Mouse (Mus musculus): Measurements from ENCODE around the gene Cracr2b. TPM values are rescaled to one million over a fixed set of nuclear protein-coding genes. Genes with fewer than 3 reads are reported as not detected.

Gene Cracr2b
- polyA plus RNA-seq, 1 experiment from 2014 or later: 20.8 TPM

DNA sequence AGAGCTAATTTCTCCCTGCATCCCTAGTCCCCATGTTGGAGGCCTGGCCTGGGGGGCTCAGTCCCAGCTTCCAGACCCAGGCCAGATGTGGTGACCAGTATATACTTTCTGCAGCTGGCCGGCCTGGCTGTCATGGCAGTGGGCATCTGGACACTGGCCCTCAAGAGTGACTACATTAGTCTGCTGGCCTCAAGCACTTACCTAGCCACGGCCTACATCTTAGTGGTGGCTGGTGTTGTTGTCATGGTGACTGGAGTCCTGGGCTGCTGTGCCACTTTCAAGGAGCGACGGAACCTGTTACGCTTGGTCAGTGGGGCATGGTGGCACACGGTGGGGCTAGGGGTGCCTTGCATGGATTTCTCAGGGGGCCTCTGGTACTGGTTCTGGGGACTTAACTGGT lies 8.5 kb downstream of the Cracr2b start:
- Histone ChIP-seq H3K9ac (ENCODE audit: low read length) (peak overlapping the region; percentile 86; the same call in 1 of the 2 replicates), H3K27ac (replicated peaks) (peak overlapping the region; percentile 94), H3K4me1 (replicated peaks; ENCODE audit: control insufficient read depth, insufficient read depth) (peaks cover 21% of the 10 kb centered on the region), H3K9me3 (ENCODE audit: control insufficient read depth, low read length) (no peaks in the 10 kb centered on the region), H3K4me2 (replicated peaks; ENCODE audit: low read depth) (peak overlapping the region; percentile 82), H3K4me3 (ENCODE audit: low read depth, low read length) (peak overlapping the region; percentile 72; the same call in 1 of the 2 replicates), H3K36me3 (ENCODE audit: control insufficient read depth, insufficient read depth, low read length) (peaks cover 19% of the 10 kb centered on the region), H3K27me3 (ENCODE audit: control insufficient read depth, insufficient read depth, low read length) (0 out of 2 replicates have a peak, but pooled peaks cover 2% of the 10 kb centered on the region)
- DNase-seq (ENCODE audit: low spot score) (no peak), ATAC-seq (ENCODE audit: low FRiP score, low TSS enrichment) (no peak)
- no peak for TF ChIP-seq CTCF (IDR thresholded peaks at IDR 0.05; ENCODE audit: low read depth)
- no peak for TF ChIP-seq EP300 (optimal IDR thresholded peaks at IDR 0.05)
- WGBS: 78% methylated on average over 6 of the region's 6 CpGs

GRCm38 (mm10) chr7:141469901-141470636 lies 9.2 kb downstream of the Cracr2b start:
- no peak overlapping the region for H3K9ac ChIP-seq (ENCODE audit: low read length)
- H3K27me3 ChIP-seq (ENCODE audit: control insufficient read depth, insufficient read depth, low read length): no peaks in the 10 kb centered on the region
- DNase-seq (ENCODE audit: low spot score) (no peak), ATAC-seq (ENCODE audit: low FRiP score, low TSS enrichment) (no peak)
- H3K27ac ChIP-seq (replicated peaks): no peak overlapping the region
- no peak overlapping the region for H3K4me3 ChIP-seq (ENCODE audit: low read depth, low read length)
- TF ChIP-seq CTCF (IDR thresholded peaks at IDR 0.05; ENCODE audit: low read depth) (no peak), EP300 (optimal IDR thresholded peaks at IDR 0.05) (no peak)
- peaks cover 19% of the 10 kb centered on the region for H3K36me3 ChIP-seq (ENCODE audit: control insufficient read depth, insufficient read depth, low read length)
- WGBS: 90% methylated on average over 18 of the region's 18 CpGs
- peaks cover 21% of the 10 kb centered on the region for H3K4me1 ChIP-seq (replicated peaks; ENCODE audit: control insufficient read depth, insufficient read depth)
- no peaks in the 10 kb centered on the region for H3K9me3 ChIP-seq (ENCODE audit: control insufficient read depth, low read length)
- no peak overlapping the region for H3K4me2 ChIP-seq (replicated peaks; ENCODE audit: low read depth)

GRCm38 (mm10) chr7:141470637-141470944 lies 9.7 kb downstream of the Cracr2b start:
- peaks cover 19% of the 10 kb centered on the region for H3K4me1 ChIP-seq (replicated peaks; ENCODE audit: control insufficient read depth, insufficient read depth)
- 93% methylated on average over 10 of the region's 10 CpGs for WGBS

GRCm38 (mm10) chr7:141471236-141471635 lies 10.3 kb downstream of the Cracr2b start:
- no peak for ATAC-seq (ENCODE audit: low FRiP score, low TSS enrichment)
- H3K9me3 ChIP-seq (ENCODE audit: control insufficient read depth, low read length): no peaks in the 10 kb centered on the region
- no peak overlapping the region for H3K9ac ChIP-seq (ENCODE audit: low read length)
- TF ChIP-seq EP300 (optimal IDR thresholded peaks at IDR 0.05): no peak
- 91% methylated on average over 1 of the region's 1 CpGs for WGBS
- H3K4me2 ChIP-seq (replicated peaks; ENCODE audit: low read depth): no peak overlapping the region
- H3K27me3 ChIP-seq (ENCODE audit: control insufficient read depth, insufficient read depth, low read length): no peaks in the 10 kb centered on the region
- H3K27ac ChIP-seq (replicated peaks): no peak overlapping the region
- no peak overlapping the region for H3K4me3 ChIP-seq (ENCODE audit: low read depth, low read length)
- DNase-seq (ENCODE audit: low spot score): no peak
- H3K36me3 ChIP-seq (ENCODE audit: control insufficient read depth, insufficient read depth, low read length): peaks cover 19% of the 10 kb centered on the region
- peaks cover 23% of the 10 kb centered on the region for H3K4me1 ChIP-seq (replicated peaks; ENCODE audit: control insufficient read depth, insufficient read depth)

More at GRCm38 (mm10) chr7:141470637-141470944, 9.7 kb downstream of the Cracr2b start:
- H3K9ac ChIP-seq (ENCODE audit: low read length): no peak overlapping the region
- peaks cover 19% of the 10 kb centered on the region for H3K36me3 ChIP-seq (ENCODE audit: control insufficient read depth, insufficient read depth, low read length)
- no peak overlapping the region for H3K4me2 ChIP-seq (replicated peaks; ENCODE audit: low read depth)
- TF ChIP-seq EP300 (optimal IDR thresholded peaks at IDR 0.05) (no peak), CTCF (IDR thresholded peaks at IDR 0.05; ENCODE audit: low read depth) (no peak)
- H3K27ac ChIP-seq (replicated peaks): no peak overlapping the region
- no peaks in the 10 kb centered on the region for H3K9me3 ChIP-seq (ENCODE audit: control insufficient read depth, low read length)
- no peak for ATAC-seq (ENCODE audit: low FRiP score, low TSS enrichment)
- H3K4me3 ChIP-seq (ENCODE audit: low read depth, low read length): no peak overlapping the region
- H3K27me3 ChIP-seq (ENCODE audit: control insufficient read depth, insufficient read depth, low read length): no peaks in the 10 kb centered on the region
- DNase-seq (ENCODE audit: low spot score): no peak

DNA sequence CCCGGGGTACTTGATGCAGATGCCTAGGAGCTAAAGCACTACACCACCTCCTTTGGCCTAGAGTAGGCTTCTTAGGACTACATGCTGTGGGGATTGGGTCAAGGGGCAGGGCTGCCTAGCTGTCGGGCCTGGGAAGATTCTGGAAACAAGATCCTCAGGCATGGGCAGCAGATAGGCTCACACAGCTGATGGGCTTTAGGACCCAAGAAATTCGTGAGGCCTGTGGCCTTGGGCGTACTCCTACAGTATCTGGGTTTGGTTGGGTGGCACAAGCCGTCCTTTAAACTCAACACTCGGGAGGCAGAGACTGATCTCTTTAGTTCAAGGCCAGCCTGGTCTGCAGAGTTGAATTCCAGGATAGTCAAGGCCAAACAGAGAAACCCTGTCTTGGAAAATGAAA lies 11.3 kb downstream of the Cracr2b start:
- Histone ChIP-seq H3K9ac (ENCODE audit: low read length) (no peak overlapping the region), H3K4me3 (ENCODE audit: low read depth, low read length) (no peak overlapping the region), H3K27ac (replicated peaks) (no peak overlapping the region), H3K4me1 (replicated peaks; ENCODE audit: control insufficient read depth, insufficient read depth) (peaks cover 23% of the 10 kb centered on the region), H3K36me3 (ENCODE audit: control insufficient read depth, insufficient read depth, low read length) (peaks cover 19% of the 10 kb centered on the region), H3K4me2 (replicated peaks; ENCODE audit: low read depth) (no peak overlapping the region), H3K27me3 (ENCODE audit: control insufficient read depth, insufficient read depth, low read length) (no peaks in the 10 kb centered on the region), H3K9me3 (ENCODE audit: control insufficient read depth, low read length) (no peaks in the 10 kb centered on the region)
- ATAC-seq (ENCODE audit: low FRiP score, low TSS enrichment): no peak
- no peak for TF ChIP-seq CTCF (IDR thresholded peaks at IDR 0.05; ENCODE audit: low read depth)
- no peak for TF ChIP-seq EP300 (optimal IDR thresholded peaks at IDR 0.05)
- no peak for DNase-seq (ENCODE audit: low spot score)
- WGBS: 73% methylated on average over 6 of the region's 6 CpGs

- no peak for DNase-seq (ENCODE audit: low spot score)
- Histone ChIP-seq H3K4me1 (replicated peaks; ENCODE audit: control insufficient read depth, insufficient read depth) (peaks cover 27% of the 10 kb centered on the region), H3K36me3 (ENCODE audit: control insufficient read depth, insufficient read depth, low read length) (peaks cover 19% of the 10 kb centered on the region), H3K9ac (ENCODE audit: low read length) (no peak overlapping the region), H3K4me2 (replicated peaks; ENCODE audit: low read depth) (no peak overlapping the region), H3K9me3 (ENCODE audit: control insufficient read depth, low read length) (no peaks in the 10 kb centered on the region), H3K4me3 (ENCODE audit: low read depth, low read length) (no peak overlapping the region), H3K27ac (replicated peaks) (no peak overlapping the region), H3K27me3 (ENCODE audit: control insufficient read depth, insufficient read depth, low read length) (no peaks in the 10 kb centered on the region)
- 83% methylated on average over 6 of the region's 6 CpGs for WGBS
- no peak for ATAC-seq (ENCODE audit: low FRiP score, low TSS enrichment)
- TF ChIP-seq EP300 (optimal IDR thresholded peaks at IDR 0.05): no peak
- no peak for TF ChIP-seq CTCF (IDR thresholded peaks at IDR 0.05; ENCODE audit: low read depth)
Observed at GRCm38 (mm10) chr7:141472763-141473162, 11.9 kb downstream of the Cracr2b start.
